Mouse (Mus musculus) activated CD4-positive, CD25-positive, alpha-beta regulatory T cell, adult 4 months (primary cell): ENCODE data around the gene Sytl3. TPM values are rescaled to one million over a fixed set of nuclear protein-coding genes. Genes with fewer than 3 reads are reported as not detected.
"Not testable (repeated sequence)": the region's sequence is repeated elsewhere in the genome, so short reads cannot be mapped to it uniquely, and the experiment has no call there.

Experiments
- ATAC-seq: one replicate; pipeline ENCODE4 v1.8.0; 2017
- polyA plus RNA-seq, 2 experiments: library from polyadenylated mRNA; unstranded; fragments of 100-300 nt; shearing (Covaris generic); gene quantifications; one replicate each; pipeline ENCODE4 v1.2.1; 2017

Gene Sytl3
- polyA plus RNA-seq, result 1 to 10 TPM; 2.9 to 6.2 TPM

GRCm38 (mm10) chr17:6658801-6659200 lies at the start of gene Sytl3:
Gene Sytl3, plus strand, starts transcription at chr17:6659093.
- peak; percentile 24 for ATAC-seq

GRCm38 (mm10) chr17:6613524-6613923 lies 45.4 kb upstream of the Sytl3 start:
- ATAC-seq, result not testable (repeated sequence)

GRCm38 (mm10) chr17:6614316-6614715 lies 44.6 kb upstream of the Sytl3 start:
- not testable (repeated sequence) for ATAC-seq

GRCm38 (mm10) chr17:6616731-6617130 lies 42.2 kb upstream of the Sytl3 start:
- not testable (repeated sequence) for ATAC-seq

- ATAC-seq, result not testable (repeated sequence)
Measured at GRCm38 (mm10) chr17:6617689-6618400, 41.0 kb upstream of the Sytl3 start.

GRCm38 (mm10) chr17:6619271-6619670 lies 39.6 kb upstream of the Sytl3 start:
- ATAC-seq, result not testable (repeated sequence)

- ATAC-seq, result not testable (repeated sequence)
Measured at GRCm38 (mm10) chr17:6620035-6620434, 38.9 kb upstream of the Sytl3 start.

GRCm38 (mm10) chr17:6620730-6621451 lies 38.0 kb upstream of the Sytl3 start:
- ATAC-seq, result not testable (repeated sequence)

- not testable (repeated sequence) for ATAC-seq
Measured at GRCm38 (mm10) chr17:6621976-6622375, 36.9 kb upstream of the Sytl3 start.

- not testable (repeated sequence) for ATAC-seq
Measured at GRCm38 (mm10) chr17:6624926-6625558, 33.9 kb upstream of the Sytl3 start.

- not testable (repeated sequence) for ATAC-seq
Measured at GRCm38 (mm10) chr17:6630398-6630797, 28.5 kb upstream of the Sytl3 start.

- not testable (repeated sequence) for ATAC-seq
Measured at GRCm38 (mm10) chr17:6632850-6633249, 26.0 kb upstream of the Sytl3 start.

GRCm38 (mm10) chr17:6635781-6636180 lies 23.1 kb upstream of the Sytl3 start:
- ATAC-seq, result not testable (repeated sequence)

GRCm38 (mm10) chr17:6636861-6637260 lies 22.0 kb upstream of the Sytl3 start:
- ATAC-seq, result no peak

GRCm38 (mm10) chr17:6637434-6637833 lies 21.5 kb upstream of the Sytl3 start:
- not testable (repeated sequence) for ATAC-seq

GRCm38 (mm10) chr17:6638444-6638843 lies 20.4 kb upstream of the Sytl3 start:
- not testable (repeated sequence) for ATAC-seq

GRCm38 (mm10) chr17:6639486-6639885 lies 19.4 kb upstream of the Sytl3 start:
- not testable (repeated sequence) for ATAC-seq

- not testable (repeated sequence) for ATAC-seq
Measured at GRCm38 (mm10) chr17:6640044-6640637, 18.8 kb upstream of the Sytl3 start.

GRCm38 (mm10) chr17:6640771-6641429 lies 18.0 kb upstream of the Sytl3 start:
- peak; percentile 68 for ATAC-seq

- ATAC-seq, result not testable (repeated sequence)
Measured at GRCm38 (mm10) chr17:6644210-6644609, 14.7 kb upstream of the Sytl3 start.

- ATAC-seq, result not testable (repeated sequence)
Measured at GRCm38 (mm10) chr17:6644673-6645072, 14.2 kb upstream of the Sytl3 start.

- not testable (repeated sequence) for ATAC-seq
Measured at GRCm38 (mm10) chr17:6645668-6646067, 13.2 kb upstream of the Sytl3 start.
